Mouse (Mus musculus) liver, adult 2 months (tissue): ENCODE data around the gene Igf2r. TPM values are rescaled to one million over a fixed set of nuclear protein-coding genes. Genes with fewer than 3 reads are reported as not detected.
A peak's percentile ranks its signal among the peaks of the same experiment; 100 is the strongest.

Source experiments
- DNase-seq: peaks from one replicate; pipeline ENCODE4 v3.0.0-alpha.2; 2011; ENCODE audit warnings: low read depth, low spot score; ENCODE audit errors: extremely low read depth
- H3K27ac ChIP-seq: fragments of 200-500 bp; replicated peaks from 2 replicates; pipeline ENCODE4 v1.5.1; 2012; ENCODE audit warnings: low read depth, mild to moderate bottlenecking, control low read depth, inconsistent platforms, low read length; ENCODE audit not compliant: insufficient read depth
- H3K27me3 ChIP-seq: fragments of 200-500 bp; 2 replicates; pipeline ENCODE4 v1.6.1; 2012; ENCODE audit warnings: mild to moderate bottlenecking, moderate library complexity, low read length, inconsistent platforms; ENCODE audit not compliant: control insufficient read depth, insufficient read depth
- H3K36me3 ChIP-seq: fragments of 200-500 bp; 2 replicates; pipeline ENCODE4 v1.6.1; 2012; ENCODE audit warnings: low read length, inconsistent platforms; ENCODE audit not compliant: control insufficient read depth, insufficient read depth
- H3K4me1 ChIP-seq: fragments of 200-500 bp; 2 replicates; pipeline ENCODE4 v1.6.1; 2011; ENCODE audit warnings: low read length; ENCODE audit not compliant: control insufficient read depth, insufficient read depth
- H3K4me3 ChIP-seq: fragments of 200-500 bp; 2 replicates; pipeline ENCODE4 v1.5.1; 2011; ENCODE audit warnings: low read depth, mild to moderate bottlenecking, control low read depth, low read length, moderate library complexity; ENCODE audit not compliant: insufficient read depth
- H3K79me2 ChIP-seq: fragments of 200-500 bp; 2 replicates; pipeline ENCODE4 v1.6.1; 2012; ENCODE audit warnings: inconsistent platforms, mild to moderate bottlenecking, low read length, moderate library complexity; ENCODE audit not compliant: control insufficient read depth, insufficient read depth
- H3K9ac ChIP-seq: fragments of 200-500 bp; 2 replicates; pipeline ENCODE4 v1.6.1; 2012; ENCODE audit warnings: low read depth, mild to moderate bottlenecking, control low read depth, inconsistent platforms, low read length
- CTCF ChIP-seq: fragments of 200-500 bp; IDR thresholded peaks from 2 replicates; pipeline ENCODE4 v1.5.1; 2011; ENCODE audit warnings: low read depth, low read length, control low read depth
- POLR2A ChIP-seq: fragments of 200-500 bp; IDR thresholded peaks from 2 replicates; pipeline ENCODE4 v1.6.1; 2011; ENCODE audit warnings: low read length, control low read depth; ENCODE audit not compliant: insufficient read depth; ENCODE audit errors: extremely low read depth
- WGBS: fragments of 180-500 bp; shearing (Covaris S2); methylation state at CpG from one replicate; pipeline ENCODE4 v1.1.7; 2018; 5-methylcytosine and 5-hydroxymethylcytosine counted together
- polyA plus RNA-seq: library from polyadenylated mRNA; depleted of rRNA; stranded (reverse); fragments of >200 nt; gene quantifications from 2 replicates; pipeline ENCODE4 v1.2.3, GENCODE M21; 2012
- total RNA-seq: library from RNA; depleted of rRNA; stranded (reverse); fragments of >200 nt; gene quantifications from 2 replicates; pipeline ENCODE4 v1.2.3, GENCODE M21; 2014

Igf2r gene
- total and polyA plus RNA-seq, 2 experiments: 8.0 to 22.3 TPM

DNA sequence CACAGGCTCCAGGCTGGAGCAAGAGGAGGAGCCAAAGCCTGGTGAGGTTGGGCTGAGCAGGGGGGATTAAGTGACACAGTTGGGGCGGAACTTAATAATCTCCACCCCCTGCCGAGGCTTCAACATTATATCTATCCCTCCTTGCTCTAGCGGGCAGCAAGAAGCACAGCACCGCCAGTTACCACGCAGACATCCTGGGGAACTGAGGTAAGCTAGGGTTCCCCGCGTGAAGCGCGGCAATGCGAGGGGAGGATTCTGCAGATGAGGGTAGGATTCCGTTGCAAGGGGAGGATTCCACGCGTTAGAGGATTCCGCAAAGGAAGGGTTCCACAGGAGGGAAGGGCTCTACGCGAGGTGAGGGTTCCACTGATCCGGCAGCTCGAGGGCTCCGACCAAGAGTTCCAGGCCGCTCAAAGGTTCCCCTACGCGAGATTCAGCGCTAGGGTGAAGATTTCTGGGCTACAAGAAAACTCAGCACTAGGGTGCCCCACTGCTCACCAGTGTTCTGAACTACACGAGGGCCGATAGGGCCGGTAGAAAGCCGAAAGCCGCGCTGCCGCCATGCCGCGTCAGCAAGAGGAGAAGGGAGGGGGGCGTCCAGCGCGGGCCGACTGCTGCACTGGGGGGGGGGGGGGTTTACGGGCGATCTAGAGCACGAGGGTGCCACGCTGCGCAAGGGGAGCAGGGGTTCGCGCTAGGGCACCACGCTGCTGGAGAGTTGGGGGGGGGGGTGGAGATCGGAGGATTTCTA, 28.1 kb downstream of the Igf2r start:
- TF ChIP-seq POLR2A: 0 out of 2 replicates have a peak, but pooled peaks have one; percentile 11
- TF ChIP-seq CTCF: no peak
- Histone ChIP-seq H3K27me3 (no peaks in the 10 kb centered on the region), H3K27ac (no peak overlapping the region)

DNA sequence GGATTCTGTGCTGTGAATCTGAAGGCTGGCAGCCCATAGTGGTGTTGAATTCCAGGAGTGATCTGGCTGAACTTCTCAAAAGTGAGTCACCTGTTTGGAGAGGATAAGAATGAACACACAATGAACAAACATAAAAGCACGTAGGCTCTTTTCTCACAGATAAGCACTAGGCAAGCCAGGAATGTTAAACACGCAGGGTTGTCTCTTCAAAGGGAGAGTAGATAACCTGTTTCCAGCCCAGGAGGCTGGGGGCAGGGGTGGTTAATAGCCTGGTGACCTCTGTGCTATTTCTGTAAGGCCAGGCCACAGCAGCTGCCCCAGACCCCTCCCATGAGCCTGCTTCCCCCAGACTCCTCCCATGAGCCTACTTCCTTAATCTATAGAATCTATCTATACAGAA, 29.1 kb downstream of the Igf2r start:
- peak; percentile 78 for DNase-seq
- 28% methylated on average over 2 of the region's 2 CpGs for WGBS
- TF ChIP-seq POLR2A (no peak), CTCF (no peak)

More for the DNA sequence above, 28.1 kb downstream of the Igf2r start:
- 57% methylated on average over 45 of the region's 45 CpGs for WGBS
- no peaks in the 10 kb centered on the region for H3K36me3 ChIP-seq
- H3K9ac ChIP-seq: peak overlapping the region; percentile 46
- 0 out of 2 replicates have a peak, but pooled peaks cover 4% of the 10 kb centered on the region for H3K79me2 ChIP-seq
- DNase-seq: peak; percentile 57
- no peaks in the 10 kb centered on the region for H3K4me1 ChIP-seq
- peak overlapping the region; percentile 53 for H3K4me3 ChIP-seq

DNA sequence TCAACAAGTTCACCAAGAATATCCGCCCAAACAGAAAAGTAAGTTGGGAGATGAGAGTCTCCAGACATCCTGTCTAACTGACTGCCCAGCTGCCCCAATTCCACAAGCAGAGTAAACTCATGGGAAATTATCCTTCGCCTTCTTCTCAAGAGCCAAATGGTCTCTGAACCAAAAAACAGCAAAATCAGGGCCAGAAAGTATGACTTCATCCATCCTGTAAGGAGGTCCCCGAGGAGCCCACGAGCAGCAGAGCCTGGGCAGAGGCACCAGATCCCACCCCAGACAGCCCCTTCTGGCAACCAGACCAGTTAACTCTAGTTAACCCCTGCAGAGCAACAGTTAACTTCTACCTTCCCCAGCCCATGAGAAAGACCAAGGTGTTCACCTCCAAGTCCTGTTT, 29.9 kb downstream of the Igf2r start:
- no peak for DNase-seq
- Histone ChIP-seq H3K4me1 (no peaks in the 10 kb centered on the region), H3K27ac (no peak overlapping the region), H3K36me3 (no peaks in the 10 kb centered on the region), H3K27me3 (no peaks in the 10 kb centered on the region), H3K9ac (no peak overlapping the region), H3K4me3 (no peak overlapping the region), H3K79me2 (0 out of 2 replicates have a peak, but pooled peaks cover 4% of the 10 kb centered on the region)
- 67% methylated on average over 4 of the region's 4 CpGs for WGBS
- TF ChIP-seq CTCF (no peak), POLR2A (no peak)

More for the DNA sequence above, 29.1 kb downstream of the Igf2r start:
- Histone ChIP-seq H3K79me2 (0 out of 2 replicates have a peak, but pooled peaks cover 4% of the 10 kb centered on the region), H3K27me3 (no peaks in the 10 kb centered on the region), H3K36me3 (no peaks in the 10 kb centered on the region), H3K27ac (no peak overlapping the region), H3K4me3 (no peak overlapping the region), H3K9ac (no peak overlapping the region), H3K4me1 (no peaks in the 10 kb centered on the region)

DNA sequence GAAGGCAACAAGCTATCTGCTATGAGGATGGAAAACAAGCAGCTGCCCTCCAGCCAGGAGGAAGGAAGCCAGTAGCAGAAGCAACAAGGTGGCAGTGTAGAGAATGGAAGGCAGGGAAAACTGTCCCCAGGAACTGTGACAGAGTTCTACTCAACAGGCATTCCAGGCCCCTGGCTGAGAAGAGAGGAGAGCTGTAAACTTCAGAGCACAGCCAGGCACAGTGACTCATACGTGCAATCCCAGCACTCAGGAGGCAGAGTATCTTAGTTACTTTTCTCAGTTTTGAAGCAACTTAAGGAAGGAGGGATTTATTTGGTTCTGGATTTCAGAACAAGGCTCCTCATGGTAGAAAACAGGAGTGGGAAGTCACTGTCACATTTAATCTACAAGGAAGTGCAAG, 31.5 kb downstream of the Igf2r start:
- Histone ChIP-seq H3K36me3 (no peaks in the 10 kb centered on the region), H3K27me3 (no peaks in the 10 kb centered on the region), H3K27ac (no peak overlapping the region), H3K4me3 (no peak overlapping the region), H3K79me2 (no peaks in the 10 kb centered on the region), H3K9ac (no peak overlapping the region), H3K4me1 (no peaks in the 10 kb centered on the region)
- DNase-seq: no peak
- no peak for TF ChIP-seq CTCF
- 81% methylated on average over 1 of the region's 1 CpGs for WGBS

DNA sequence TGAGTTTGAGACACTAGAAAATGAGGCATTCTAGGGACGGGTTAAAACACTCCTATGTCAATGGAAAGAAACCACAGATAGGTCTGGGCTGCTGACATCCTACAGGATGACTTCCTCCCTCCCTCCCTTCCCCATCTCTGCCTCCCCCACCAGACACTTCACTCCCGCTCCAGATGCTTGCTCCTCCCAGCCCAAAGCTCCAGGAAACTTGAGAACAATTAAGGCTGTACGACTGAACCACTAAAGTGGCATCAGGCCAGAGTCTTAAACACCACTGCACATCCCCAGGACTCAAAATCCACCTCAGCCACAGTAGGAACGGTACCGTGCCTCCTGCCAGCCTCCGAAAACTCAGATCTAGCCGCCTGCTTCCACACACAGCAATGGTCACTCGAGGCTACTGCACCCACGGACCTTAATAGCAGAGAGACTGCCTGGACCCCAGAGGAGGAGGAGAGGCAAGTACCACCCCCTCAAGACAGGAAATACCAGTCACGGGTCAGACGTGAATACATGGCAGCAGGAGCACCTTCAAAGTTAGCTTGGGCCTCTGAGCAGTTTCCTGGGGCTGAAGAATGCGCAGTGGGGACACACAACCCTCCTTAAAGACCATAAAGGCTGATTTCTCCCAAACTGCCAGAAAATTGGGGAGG, 35.1 kb downstream of the Igf2r start:
- TF ChIP-seq POLR2A (no peak), CTCF (no peak)
- H3K27ac ChIP-seq: no peak overlapping the region
- no peak overlapping the region for H3K4me3 ChIP-seq
- no peak overlapping the region for H3K9ac ChIP-seq
- DNase-seq: no peak
- no peaks in the 10 kb centered on the region for H3K36me3 ChIP-seq
- WGBS: 69% methylated on average over 12 of the region's 12 CpGs
- H3K4me1 ChIP-seq: no peaks in the 10 kb centered on the region
- no peaks in the 10 kb centered on the region for H3K27me3 ChIP-seq
- no peaks in the 10 kb centered on the region for H3K79me2 ChIP-seq

DNA sequence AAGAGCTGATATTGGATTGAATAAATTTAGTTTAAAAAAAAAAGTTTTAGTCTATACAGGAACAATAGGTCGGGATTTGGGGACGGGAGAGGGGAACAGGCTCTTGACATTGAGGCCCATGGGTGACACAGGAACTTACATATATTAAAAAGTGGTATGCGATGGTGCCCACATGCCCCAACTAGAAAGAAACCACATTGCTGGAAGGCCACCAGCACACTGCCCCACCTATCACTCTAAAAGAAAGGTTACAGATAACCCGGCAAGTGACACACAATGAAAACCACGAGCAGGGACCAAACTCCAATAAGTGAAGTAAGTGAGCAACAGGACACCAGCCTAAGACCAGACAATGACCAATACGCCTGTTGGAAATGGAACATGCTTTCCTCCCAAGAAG, 36.3 kb downstream of the Igf2r start:
- H3K4me3 ChIP-seq: no peak overlapping the region

More for the DNA sequence above, 36.3 kb downstream of the Igf2r start:
- TF ChIP-seq POLR2A (no peak), CTCF (no peak)
- WGBS: 92% methylated on average over 6 of the region's 6 CpGs
- H3K4me1 ChIP-seq: no peaks in the 10 kb centered on the region
- no peak for DNase-seq
- no peak overlapping the region for H3K9ac ChIP-seq
- no peaks in the 10 kb centered on the region for H3K79me2 ChIP-seq
- no peaks in the 10 kb centered on the region for H3K36me3 ChIP-seq
- no peak overlapping the region for H3K27ac ChIP-seq
- H3K27me3 ChIP-seq: no peaks in the 10 kb centered on the region
